Mouse (Mus musculus): ENCODE data around the gene Tomm40. TPM values are rescaled to one million over a fixed set of nuclear protein-coding genes. Genes with fewer than 3 reads are reported as not detected.

Gene Tomm40
- total RNA-seq, 1 experiment, result 342 TPM

GRCm38 (mm10) chr7:19747420-19748218, 32.4 kb upstream of the Tomm40 start:
- peaks cover 24% of the 10 kb centered on the region for H3K36me3 ChIP-seq (ENCODE audit: control insufficient read depth, insufficient read depth, low read length, poor library complexity, severe bottlenecking)
- peak overlapping the region; percentile 94 for H3K4me3 ChIP-seq (ENCODE audit: insufficient read depth in 1 of 2, low read depth in 1 of 2, low read length in 2 of 2, poor library complexity in 1 of 2, severe bottlenecking in 1 of 2)
- peak; percentile 83 for DNase-seq (ENCODE audit: low read depth, low spot score)
- no peaks in the 10 kb centered on the region for H3K9me3 ChIP-seq (ENCODE audit: control insufficient read depth, insufficient read depth, low read depth, low read length)
- H3K27ac ChIP-seq (ENCODE audit: insufficient read depth, low read depth, low read length, poor library complexity, severe bottlenecking), result peak overlapping the region; percentile 90
- TF ChIP-seq MAFK (IDR thresholded peaks at IDR 0.05; ENCODE audit: insufficient read depth, low read depth, low read length), result no peak
- in situ Hi-C loops (cut with MboI; ENCODE audit: low sequenced_read_pairs in 2 of 2, unreplicated experiment in 2 of 2), result loop anchor here in 1 of 2 experiments (5.0 kb wide), 2 partner anchors 40 to 125 kb away; no protein-coding TSS in a partner anchor
- peaks cover 13 to 25% of the 10 kb centered on the region in 2 experiments for H3K4me1 ChIP-seq (ENCODE audit: control insufficient read depth in 2 of 2, insufficient read depth in 2 of 2, low read length in 2 of 2, poor library complexity in 1 of 2)
- peak overlapping the region; percentile 32 for H3K9ac ChIP-seq (ENCODE audit: insufficient read depth, low read depth, low read length, poor library complexity, severe bottlenecking)

GRCm38 (mm10) chr7:19746426-19747201, 31.4 kb upstream of the Tomm40 start:
- in situ Hi-C loops (cut with MboI; ENCODE audit: low sequenced_read_pairs in 2 of 2, unreplicated experiment in 2 of 2), result loop anchor here in 1 of 2 experiments (5.0 kb wide), 2 partner anchors 41 to 126 kb away; no protein-coding TSS in a partner anchor
- no peak for TF ChIP-seq MAFK (IDR thresholded peaks at IDR 0.05; ENCODE audit: insufficient read depth, low read depth, low read length)
- peak overlapping the region; percentile 94; a peak in 3 of 4 replicates for H3K4me3 ChIP-seq (ENCODE audit: insufficient read depth in 1 of 2, low read depth in 1 of 2, low read length in 2 of 2, poor library complexity in 1 of 2, severe bottlenecking in 1 of 2)
- H3K9ac ChIP-seq (ENCODE audit: insufficient read depth, low read depth, low read length, poor library complexity, severe bottlenecking), result peak overlapping the region; percentile 33; the same call in 1 of the 2 replicates
- peaks cover 24% of the 10 kb centered on the region for H3K36me3 ChIP-seq (ENCODE audit: control insufficient read depth, insufficient read depth, low read length, poor library complexity, severe bottlenecking)
- no peak for DNase-seq (ENCODE audit: low read depth, low spot score)
- peaks cover 13 to 25% of the 10 kb centered on the region in 2 experiments for H3K4me1 ChIP-seq (ENCODE audit: control insufficient read depth in 2 of 2, insufficient read depth in 2 of 2, low read length in 2 of 2, poor library complexity in 1 of 2)
- H3K27ac ChIP-seq (ENCODE audit: insufficient read depth, low read depth, low read length, poor library complexity, severe bottlenecking), result peak overlapping the region; percentile 56; the same call in 1 of the 2 replicates
- H3K9me3 ChIP-seq (ENCODE audit: control insufficient read depth, insufficient read depth, low read depth, low read length), result no peaks in the 10 kb centered on the region

GRCm38 (mm10) chr7:19745971-19746370, 30.7 kb upstream of the Tomm40 start:
- H3K9ac ChIP-seq (ENCODE audit: insufficient read depth, low read depth, low read length, poor library complexity, severe bottlenecking), result no peak overlapping the region; the same call in 1 of the 2 replicates
- H3K4me1 ChIP-seq (ENCODE audit: control insufficient read depth in 2 of 2, insufficient read depth in 2 of 2, low read length in 2 of 2, poor library complexity in 1 of 2), result peaks cover 13 to 28% of the 10 kb centered on the region in 2 experiments
- no peak overlapping the region; the same call in 1 of the 2 replicates for H3K27ac ChIP-seq (ENCODE audit: insufficient read depth, low read depth, low read length, poor library complexity, severe bottlenecking)
- no peaks in the 10 kb centered on the region for H3K9me3 ChIP-seq (ENCODE audit: control insufficient read depth, insufficient read depth, low read depth, low read length)
- H3K4me3 ChIP-seq (ENCODE audit: insufficient read depth in 1 of 2, low read depth in 1 of 2, low read length in 2 of 2, poor library complexity in 1 of 2, severe bottlenecking in 1 of 2), result peak overlapping the region in 1 of 2 experiments; percentile 94; a peak in 2 of 4 replicates
- DNase-seq (ENCODE audit: low read depth, low spot score), result no peak
- in situ Hi-C loops (cut with MboI; ENCODE audit: low sequenced_read_pairs in 2 of 2, unreplicated experiment in 2 of 2), result loop anchor here in 1 of 2 experiments (5.0 kb wide), 2 partner anchors 41 to 126 kb away; no protein-coding TSS in a partner anchor
- TF ChIP-seq ZNF384 (IDR thresholded peaks at IDR 0.05; ENCODE audit: low read depth, low read length), result no peak
- no peak for TF ChIP-seq CHD2 (IDR thresholded peaks at IDR 0.05; ENCODE audit: low read depth, low read length)
- no peak for TF ChIP-seq MAFK (IDR thresholded peaks at IDR 0.05; ENCODE audit: insufficient read depth, low read depth, low read length)
- H3K36me3 ChIP-seq (ENCODE audit: control insufficient read depth, insufficient read depth, low read length, poor library complexity, severe bottlenecking), result peaks cover 26% of the 10 kb centered on the region

- peak overlapping the region; percentile 13 to 19; a peak in 3 of 4 replicates for H3K4me3 ChIP-seq (ENCODE audit: insufficient read depth in 1 of 2, low read depth in 1 of 2, low read length in 2 of 2, poor library complexity in 1 of 2, severe bottlenecking in 1 of 2)
- H3K9ac ChIP-seq (ENCODE audit: insufficient read depth, low read depth, low read length, poor library complexity, severe bottlenecking), result peak overlapping the region; percentile 24; the same call in 1 of the 2 replicates
- H3K36me3 ChIP-seq (ENCODE audit: control insufficient read depth, insufficient read depth, low read length, poor library complexity, severe bottlenecking), result peaks cover 28% of the 10 kb centered on the region
- TF ChIP-seq CHD2 (IDR thresholded peaks at IDR 0.05; ENCODE audit: low read depth, low read length) (no peak), ZNF384 (IDR thresholded peaks at IDR 0.05; ENCODE audit: low read depth, low read length) (no peak), ZC3H11A (IDR thresholded peaks at IDR 0.05; ENCODE audit: borderline replicate concordance, low read depth, low read length) (no peak), MAFK (IDR thresholded peaks at IDR 0.05; ENCODE audit: insufficient read depth, low read depth, low read length) (no peak), HCFC1 (IDR thresholded peaks at IDR 0.05; ENCODE audit: borderline replicate concordance, insufficient read depth, low read length) (no peak)
- no peak for DNase-seq (ENCODE audit: low read depth, low spot score)
- 0 out of 2 replicates have a peak overlapping the region, but pooled peaks have one; percentile 5 for H3K27ac ChIP-seq (ENCODE audit: insufficient read depth, low read depth, low read length, poor library complexity, severe bottlenecking)
- in situ Hi-C loops (cut with MboI; ENCODE audit: low sequenced_read_pairs in 2 of 2, unreplicated experiment in 2 of 2), result loop anchor here in 1 of 2 experiments (5.0 kb wide), 2 partner anchors 43 to 128 kb away; no protein-coding TSS in a partner anchor
- peaks cover 15 to 28% of the 10 kb centered on the region in 2 experiments for H3K4me1 ChIP-seq (ENCODE audit: control insufficient read depth in 2 of 2, insufficient read depth in 2 of 2, low read length in 2 of 2, poor library complexity in 1 of 2)
- H3K9me3 ChIP-seq (ENCODE audit: control insufficient read depth, insufficient read depth, low read depth, low read length), result no peaks in the 10 kb centered on the region
These were observed 29.6 kb upstream of the Tomm40 start for GRCm38 (mm10) chr7:19744590-19745385.
